Mouse (Mus musculus) right cerebral cortex, adult 18-20 months (tissue): ENCODE measurements around the gene Krt77.

Experiments used
- DNase-seq: peaks from one replicate; pipeline ENCODE4 v3.0.0; 2022; ENCODE audit warnings: mixed read lengths

The Krt77 gene

DNA sequence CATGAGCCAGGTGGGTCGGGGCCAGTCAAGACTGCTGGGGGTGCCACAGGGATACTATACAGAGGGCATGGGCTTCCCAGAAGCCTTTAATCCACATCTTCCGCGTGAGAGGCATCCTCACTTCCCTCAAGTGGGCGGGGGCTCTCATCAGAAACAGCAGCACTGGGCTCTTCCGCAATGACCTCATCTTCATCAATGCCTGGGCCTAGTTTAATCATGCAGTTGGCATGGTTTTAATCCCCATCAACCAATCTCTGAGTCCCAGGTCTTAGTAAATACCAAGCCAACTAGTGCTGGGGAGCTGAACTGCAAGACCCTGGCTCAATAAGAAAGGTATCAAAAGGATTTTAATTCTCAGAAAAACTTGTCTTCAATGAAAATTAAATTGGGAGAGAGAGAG, 40.1 kb downstream of the Krt77 start:
- no peak for DNase-seq

DNA sequence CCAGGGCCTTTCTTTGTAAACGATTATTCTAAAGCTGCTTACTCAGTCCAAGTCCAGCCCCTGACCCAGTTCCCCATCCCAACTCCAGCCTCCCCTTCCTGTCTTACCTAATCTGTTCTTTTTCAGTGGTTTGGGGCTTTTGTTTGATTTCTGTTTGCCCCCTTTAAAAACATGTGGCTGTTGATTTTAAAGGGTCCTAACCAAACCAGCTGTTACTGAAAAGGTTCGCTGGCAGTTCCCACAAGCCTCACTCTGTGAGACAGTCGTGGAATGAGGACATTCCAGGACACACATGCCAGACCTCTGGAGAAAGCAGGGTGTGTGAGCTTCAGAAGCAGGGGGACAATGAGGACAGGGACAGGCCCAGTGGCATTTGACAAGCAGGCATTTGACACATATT, 47.7 kb downstream of the Krt77 start:
- DNase-seq = no peak

DNA sequence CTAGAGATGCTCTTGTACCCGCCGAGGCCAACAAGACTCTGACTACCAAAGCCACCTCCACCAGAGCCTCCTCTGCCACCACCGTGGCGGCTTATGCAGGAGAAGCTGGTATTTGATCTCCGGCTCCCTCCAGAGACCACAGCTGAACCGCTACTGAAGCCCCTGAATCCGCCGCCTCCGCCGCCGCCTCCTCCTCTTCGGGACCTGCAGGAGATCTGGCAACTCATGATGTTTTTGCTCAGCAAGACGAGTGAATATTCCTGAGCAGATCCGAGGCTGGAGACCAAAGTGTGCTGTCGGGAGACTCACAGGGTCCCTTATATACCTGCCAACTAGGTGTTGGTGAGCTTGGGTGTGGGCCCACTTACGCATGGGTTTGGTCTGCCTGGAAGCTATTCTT, 51.6 kb downstream of the Krt77 start, which contains the start of gene Krt2:
Gene Krt2 (minus strand): TSS at position 295 of the 400 bp plus-strand sequence.
- no peak for DNase-seq
